Mouse (Mus musculus): Measurements from ENCODE around the gene Itprip. TPM values are rescaled to one million over a fixed set of nuclear protein-coding genes. Genes with fewer than 3 reads are reported as not detected.

Gene Itprip
- polyA plus RNA-seq, 1 experiment from 2014 or later, result 3.6 TPM

- H3K27ac ChIP-seq (replicated peaks), result no peak overlapping the region
- ATAC-seq (ENCODE audit: low FRiP score), result no peak
- no peaks in the 10 kb centered on the region for H3K27me3 ChIP-seq (replicated peaks)
- WGBS, result 94% methylated on average over 4 of the region's 4 CpGs
- H3K36me3 ChIP-seq, result no peaks in the 10 kb centered on the region
- H3K4me2 ChIP-seq, result no peak overlapping the region
- H3K9ac ChIP-seq (replicated peaks), result no peak overlapping the region
- no peak overlapping the region for H3K4me3 ChIP-seq (replicated peaks)
- H3K9me3 ChIP-seq (replicated peaks), result no peaks in the 10 kb centered on the region
- H3K4me1 ChIP-seq, result peaks cover 28% of the 10 kb centered on the region
Measured at GRCm38 (mm10) chr19:47914191-47914590, 4.9 kb downstream of the Itprip start.

DNA sequence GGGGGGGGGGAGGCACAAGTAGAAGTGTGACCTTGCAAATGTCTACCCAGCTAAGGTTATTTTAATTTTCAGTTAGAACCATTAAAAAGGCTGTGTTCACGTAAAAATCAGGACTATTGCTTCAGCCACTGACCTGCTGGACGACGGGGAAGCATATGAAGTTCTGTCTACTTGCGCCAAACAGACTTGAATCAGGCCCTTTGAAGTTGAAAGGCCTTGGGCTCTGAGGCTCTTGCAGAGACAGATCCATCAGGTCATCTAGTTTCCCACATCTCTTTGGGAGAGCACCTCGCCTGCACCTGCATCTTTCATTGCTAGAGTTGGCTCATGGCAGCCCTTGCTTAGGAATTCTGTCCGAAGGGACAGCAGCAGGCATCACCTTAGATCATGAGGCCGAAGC lies 5.8 kb downstream of the Itprip start:
- H3K36me3 ChIP-seq, result no peaks in the 10 kb centered on the region
- no peak overlapping the region for H3K4me3 ChIP-seq (replicated peaks)

DNA sequence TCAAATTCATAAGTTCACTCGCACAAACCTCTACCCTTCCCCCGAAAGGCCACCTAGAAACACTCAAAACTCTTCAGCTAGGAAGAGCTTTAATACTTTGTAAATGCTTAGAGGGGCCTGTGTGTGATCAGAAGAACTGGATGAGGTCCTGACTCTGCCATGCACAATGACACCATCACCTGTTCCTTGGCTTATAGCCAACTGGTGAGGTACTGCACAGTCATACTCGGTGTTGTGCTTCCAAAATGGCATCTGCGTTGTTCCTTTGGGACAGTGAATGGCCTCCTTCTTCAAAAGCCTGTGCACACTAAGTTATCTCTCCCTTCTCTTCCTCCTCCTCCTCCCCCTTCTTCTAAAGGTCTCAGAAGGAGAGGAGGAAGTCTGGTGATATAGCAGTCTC lies 8.3 kb downstream of the Itprip start:
- Histone ChIP-seq H3K9ac (replicated peaks) (no peak overlapping the region), H3K4me3 (replicated peaks) (no peak overlapping the region), H3K4me1 (peaks cover 21% of the 10 kb centered on the region), H3K27ac (replicated peaks) (0 out of 2 replicates have a peak overlapping the region, but pooled peaks have one; percentile 82), H3K4me2 (no peak overlapping the region), H3K36me3 (no peaks in the 10 kb centered on the region), H3K27me3 (replicated peaks) (no peaks in the 10 kb centered on the region), H3K9me3 (replicated peaks) (no peaks in the 10 kb centered on the region)
- 90% methylated on average over 4 of the region's 4 CpGs for WGBS
- ATAC-seq (ENCODE audit: low FRiP score), result no peak

More for the DNA sequence above, 5.8 kb downstream of the Itprip start:
- Histone ChIP-seq H3K9me3 (replicated peaks) (no peaks in the 10 kb centered on the region), H3K27me3 (replicated peaks) (no peaks in the 10 kb centered on the region), H3K27ac (replicated peaks) (no peak overlapping the region), H3K9ac (replicated peaks) (no peak overlapping the region), H3K4me2 (no peak overlapping the region), H3K4me1 (peaks cover 32% of the 10 kb centered on the region)
- WGBS, result 72% methylated on average over 7 of the region's 7 CpGs
- no peak for ATAC-seq (ENCODE audit: low FRiP score)

GRCm38 (mm10) chr19:47910117-47910618 lies 8.9 kb downstream of the Itprip start:
- H3K4me2 ChIP-seq, result peak overlapping the region; percentile 54
- no peak for ATAC-seq (ENCODE audit: low FRiP score)
- H3K4me3 ChIP-seq (replicated peaks), result peak overlapping the region; percentile 27
- peak overlapping the region; percentile 82 for H3K27ac ChIP-seq (replicated peaks)
- 64% methylated on average over 3 of the region's 4 CpGs for WGBS
- H3K27me3 ChIP-seq (replicated peaks), result no peaks in the 10 kb centered on the region
- H3K9ac ChIP-seq (replicated peaks), result peak overlapping the region; percentile 42; the same call in 1 of the 2 replicates
- no peaks in the 10 kb centered on the region for H3K36me3 ChIP-seq
- no peaks in the 10 kb centered on the region for H3K9me3 ChIP-seq (replicated peaks)
- H3K4me1 ChIP-seq, result peaks cover 26% of the 10 kb centered on the region

DNA sequence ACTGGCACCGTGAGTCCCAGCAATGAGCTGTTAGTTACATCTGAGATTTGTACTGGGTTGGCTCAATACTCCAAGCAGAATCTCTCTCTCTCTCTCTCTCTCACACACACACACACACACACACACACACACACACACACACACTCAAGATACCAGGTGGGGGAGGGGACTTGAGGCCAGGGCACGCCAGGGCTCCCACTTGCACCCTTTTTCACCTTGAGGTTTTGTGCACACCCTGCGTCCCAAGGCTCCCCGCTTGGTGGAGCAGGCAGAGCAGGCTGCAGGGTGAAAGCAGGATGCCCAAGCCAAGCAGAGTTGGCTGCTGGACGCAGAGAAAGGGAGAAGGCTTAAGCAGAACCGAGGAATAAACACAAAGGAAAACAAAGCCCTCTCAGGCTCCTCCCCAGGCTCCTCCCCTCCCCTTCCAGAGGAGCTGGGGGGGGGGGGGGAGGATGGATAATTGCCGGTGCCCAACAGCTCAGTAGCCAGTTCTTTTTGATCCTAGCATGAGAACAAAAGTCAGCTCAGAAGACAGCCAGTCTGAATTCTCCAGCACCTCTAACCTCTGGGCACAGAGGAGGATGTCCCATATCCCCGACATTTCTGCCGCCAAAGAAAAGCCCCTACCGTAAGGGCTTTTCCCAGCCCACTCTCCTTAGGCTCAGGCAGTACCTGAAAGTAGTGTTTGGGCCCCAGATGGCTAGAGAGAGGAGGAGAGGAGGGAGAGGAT lies 9.5 kb downstream of the Itprip start:
- H3K9me3 ChIP-seq (replicated peaks), result no peaks in the 10 kb centered on the region
- H3K27ac ChIP-seq (replicated peaks), result peak overlapping the region; percentile 82
- H3K4me3 ChIP-seq (replicated peaks), result peak overlapping the region; percentile 27
- H3K4me2 ChIP-seq, result peak overlapping the region; percentile 54
- H3K36me3 ChIP-seq, result no peaks in the 10 kb centered on the region
- 3% methylated on average over 10 of the region's 10 CpGs for WGBS
- ATAC-seq (ENCODE audit: low FRiP score), result peak; percentile 87
- H3K9ac ChIP-seq (replicated peaks), result peak overlapping the region; percentile 42
- H3K27me3 ChIP-seq (replicated peaks), result no peaks in the 10 kb centered on the region
- H3K4me1 ChIP-seq, result peaks cover 31% of the 10 kb centered on the region

DNA sequence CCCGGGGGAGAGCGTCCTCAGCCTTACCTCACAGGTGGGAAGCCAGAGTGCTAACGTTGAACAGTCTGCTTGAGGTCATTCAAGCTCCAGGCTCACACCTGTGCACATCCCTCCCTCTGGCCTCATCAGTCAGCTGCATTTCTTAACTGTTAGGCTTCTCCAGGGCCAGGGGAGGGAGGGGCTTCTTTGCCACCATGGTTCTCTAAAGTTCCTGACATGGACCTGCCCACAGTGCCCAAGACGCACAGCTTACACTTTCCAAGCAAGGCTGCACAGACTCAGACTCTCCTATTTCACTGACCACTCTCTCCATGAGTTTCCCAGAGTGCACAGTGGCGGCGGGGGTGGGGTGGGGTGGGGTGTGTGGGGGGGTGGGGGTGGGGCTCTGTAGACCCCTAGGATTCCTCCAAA lies 10.1 kb downstream of the Itprip start:
- Histone ChIP-seq H3K27ac (replicated peaks) (peak overlapping the region; percentile 82), H3K4me2 (peak overlapping the region; percentile 54), H3K4me3 (replicated peaks) (no peak overlapping the region), H3K4me1 (peaks cover 31% of the 10 kb centered on the region), H3K36me3 (no peaks in the 10 kb centered on the region), H3K27me3 (replicated peaks) (no peaks in the 10 kb centered on the region), H3K9me3 (replicated peaks) (no peaks in the 10 kb centered on the region), H3K9ac (replicated peaks) (no peak overlapping the region)
- ATAC-seq (ENCODE audit: low FRiP score), result peak; percentile 36; the same call in 1 of the 2 replicates
- 28% methylated on average over 6 of the region's 6 CpGs for WGBS

GRCm38 (mm10) chr19:47907596-47907995 lies 11.5 kb downstream of the Itprip start:
- ATAC-seq (ENCODE audit: low FRiP score), result no peak
- no peak overlapping the region for H3K4me3 ChIP-seq (replicated peaks)
- no peak overlapping the region for H3K9ac ChIP-seq (replicated peaks)
- no peaks in the 10 kb centered on the region for H3K36me3 ChIP-seq
- no peaks in the 10 kb centered on the region for H3K9me3 ChIP-seq (replicated peaks)
- no peak overlapping the region for H3K27ac ChIP-seq (replicated peaks)
- H3K4me1 ChIP-seq, result peaks cover 37% of the 10 kb centered on the region
- H3K27me3 ChIP-seq (replicated peaks), result no peaks in the 10 kb centered on the region
- H3K4me2 ChIP-seq, result no peak overlapping the region
- 93% methylated on average over 9 of the region's 9 CpGs for WGBS

- H3K4me1 ChIP-seq, result peaks cover 46% of the 10 kb centered on the region
- no peak overlapping the region for H3K27ac ChIP-seq (replicated peaks)
- no peak for ATAC-seq (ENCODE audit: low FRiP score)
- no peaks in the 10 kb centered on the region for H3K36me3 ChIP-seq
- no peaks in the 10 kb centered on the region for H3K27me3 ChIP-seq (replicated peaks)
- WGBS, result 89% methylated on average over 5 of the region's 5 CpGs
- H3K4me3 ChIP-seq (replicated peaks), result no peak overlapping the region
- H3K4me2 ChIP-seq, result no peak overlapping the region
- no peak overlapping the region for H3K9ac ChIP-seq (replicated peaks)
- no peaks in the 10 kb centered on the region for H3K9me3 ChIP-seq (replicated peaks)
Measured at GRCm38 (mm10) chr19:47905603-47906002, 13.5 kb downstream of the Itprip start.

DNA sequence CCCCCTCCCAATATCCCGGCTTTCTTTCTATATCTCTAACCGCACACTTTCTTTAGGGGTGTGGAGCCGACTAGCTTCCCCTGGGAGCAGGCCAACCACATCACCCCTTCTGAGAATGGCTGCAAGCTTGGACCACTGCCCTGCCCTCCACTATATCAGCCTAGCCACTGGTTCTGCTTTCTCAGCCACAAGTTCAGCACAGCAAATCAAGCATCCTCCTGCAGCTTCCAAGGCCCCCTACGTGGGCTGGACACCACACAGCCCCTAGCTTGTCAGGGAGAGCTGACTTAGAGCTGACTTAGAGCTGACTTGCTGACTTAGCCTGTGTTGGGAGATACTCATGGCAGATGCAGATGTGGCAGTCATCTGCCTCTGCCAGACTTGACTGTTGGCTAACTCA lies 14.0 kb downstream of the Itprip start:
- Histone ChIP-seq H3K9me3 (replicated peaks) (no peaks in the 10 kb centered on the region), H3K9ac (replicated peaks) (no peak overlapping the region), H3K27me3 (replicated peaks) (no peaks in the 10 kb centered on the region), H3K4me1 (peaks cover 41% of the 10 kb centered on the region), H3K27ac (replicated peaks) (no peak overlapping the region), H3K36me3 (no peaks in the 10 kb centered on the region), H3K4me3 (replicated peaks) (no peak overlapping the region), H3K4me2 (no peak overlapping the region)
- ATAC-seq (ENCODE audit: low FRiP score), result no peak
- 86% methylated on average over 4 of the region's 4 CpGs for WGBS

DNA sequence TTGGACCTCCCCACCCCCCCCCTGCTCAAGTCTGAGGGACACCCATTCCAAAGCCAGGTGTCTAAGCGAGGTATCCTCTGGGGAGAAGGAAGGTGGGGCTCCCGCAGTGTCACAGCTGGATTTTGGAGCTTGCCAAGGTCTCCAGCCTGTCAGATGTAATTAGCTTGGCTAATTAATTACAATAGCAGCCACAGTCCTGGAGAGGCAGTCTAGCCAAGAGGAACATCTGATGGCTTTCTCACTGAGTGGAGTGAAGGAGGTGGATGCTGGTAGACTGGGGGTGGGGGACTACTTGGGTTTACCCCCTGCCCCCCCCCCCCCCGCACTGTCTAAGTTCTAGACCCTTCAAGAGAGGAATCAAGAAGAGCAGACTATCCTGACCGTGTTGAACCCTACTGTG lies 15.4 kb downstream of the Itprip start:
- H3K9me3 ChIP-seq (replicated peaks), result no peaks in the 10 kb centered on the region
- H3K9ac ChIP-seq (replicated peaks), result no peak overlapping the region
- no peaks in the 10 kb centered on the region for H3K36me3 ChIP-seq
- H3K4me2 ChIP-seq, result no peak overlapping the region
- no peak for ATAC-seq (ENCODE audit: low FRiP score)
- no peak overlapping the region for H3K27ac ChIP-seq (replicated peaks)
- H3K4me3 ChIP-seq (replicated peaks), result no peak overlapping the region
- WGBS, result 63% methylated on average over 4 of the region's 4 CpGs
- no peaks in the 10 kb centered on the region for H3K27me3 ChIP-seq (replicated peaks)
- peaks cover 29% of the 10 kb centered on the region for H3K4me1 ChIP-seq

DNA sequence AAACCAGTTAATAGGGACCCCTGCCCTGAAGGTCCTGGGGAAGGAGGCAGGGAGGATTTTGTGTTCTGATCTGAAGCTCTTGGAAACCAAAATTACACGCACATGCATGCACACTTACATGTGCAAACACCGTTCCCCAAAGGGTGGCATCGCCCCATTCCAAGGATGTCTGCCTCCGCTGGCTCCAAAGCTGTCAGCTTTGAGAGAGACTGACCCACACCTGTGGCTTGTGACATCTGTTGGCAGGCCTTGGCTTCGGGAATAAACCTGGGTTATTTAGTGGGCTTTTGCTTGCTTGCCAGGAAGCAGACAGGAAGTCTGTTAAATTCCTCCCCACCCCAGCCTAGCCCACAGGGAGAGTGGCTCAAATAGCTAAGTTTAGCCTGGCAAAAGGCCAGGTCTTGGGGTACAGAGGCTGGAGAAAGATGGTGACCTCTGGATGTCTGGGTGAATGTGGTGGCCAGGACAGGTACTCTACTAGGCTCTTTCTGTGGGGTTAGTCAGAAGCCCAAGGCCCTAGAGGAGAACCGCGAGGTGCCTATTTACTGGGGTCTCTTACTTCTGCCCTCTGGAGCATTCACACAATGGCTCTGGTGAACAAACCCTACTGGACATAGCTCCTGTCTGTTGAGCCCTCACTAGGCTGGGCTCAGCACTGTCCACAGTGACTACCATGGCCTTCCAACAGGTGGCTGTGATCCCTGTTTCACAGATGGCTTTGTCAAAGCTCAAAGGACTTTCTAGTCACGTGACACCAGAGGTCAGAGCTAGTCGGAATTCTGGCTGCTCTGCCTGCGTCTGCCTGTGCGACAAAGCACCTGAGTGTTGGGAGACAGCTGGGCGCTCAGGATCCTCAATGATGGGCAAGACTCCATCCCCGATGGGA lies 16.5 kb downstream of the Itprip start:
- 71% methylated on average over 13 of the region's 13 CpGs for WGBS
- Histone ChIP-seq H3K9ac (replicated peaks) (no peak overlapping the region), H3K27ac (replicated peaks) (no peak overlapping the region), H3K4me2 (no peak overlapping the region), H3K27me3 (replicated peaks) (no peaks in the 10 kb centered on the region), H3K4me1 (peaks cover 24% of the 10 kb centered on the region; the same call in 1 of the 2 replicates), H3K9me3 (replicated peaks) (no peaks in the 10 kb centered on the region), H3K4me3 (replicated peaks) (no peak overlapping the region), H3K36me3 (no peaks in the 10 kb centered on the region)
- ATAC-seq (ENCODE audit: low FRiP score), result no peak
